Mouse (Mus musculus): ENCODE results near the gene Nbl1. TPM values are rescaled to one million over a fixed set of nuclear protein-coding genes. Genes with fewer than 3 reads are reported as not detected.

Nbl1 gene
- polyA plus RNA-seq, 1 experiment from 2014 or later: 17.2 TPM

- 83% methylated on average over 7 of the region's 7 CpGs for WGBS
- no peak overlapping the region for H3K9ac ChIP-seq (ENCODE audit: low read depth, low read length)
- ATAC-seq (ENCODE audit: low FRiP score): no peak
These were observed 40.0 kb downstream of the Nbl1 start for GRCm38 (mm10) chr4:139052796-139053195.

GRCm38 (mm10) chr4:139048518-139048917 is 44.3 kb downstream of the Nbl1 start:
- ATAC-seq (ENCODE audit: low FRiP score): no peak
- WGBS: 77% methylated on average over 6 of the region's 6 CpGs
- no peak overlapping the region for H3K4me2 ChIP-seq (replicated peaks; ENCODE audit: low read depth, low read length)
- H3K4me1 ChIP-seq (replicated peaks; ENCODE audit: control insufficient read depth, insufficient read depth, low read length): no peaks in the 10 kb centered on the region
- H3K27me3 ChIP-seq (ENCODE audit: control insufficient read depth, insufficient read depth, low read length): no peaks in the 10 kb centered on the region
- H3K27ac ChIP-seq (ENCODE audit: low read depth, low read length): no peak overlapping the region
- no peak overlapping the region for H3K9ac ChIP-seq (ENCODE audit: low read depth, low read length)
- H3K36me3 ChIP-seq (ENCODE audit: control insufficient read depth, insufficient read depth, low read length): no peaks in the 10 kb centered on the region
- no peak for DNase-seq (ENCODE audit: low spot score)
- no peaks in the 10 kb centered on the region for H3K9me3 ChIP-seq (ENCODE audit: control insufficient read depth, low read length)
- no peak overlapping the region for H3K4me3 ChIP-seq (ENCODE audit: low read depth, low read length)

More at GRCm38 (mm10) chr4:139052796-139053195, 40.0 kb downstream of the Nbl1 start:
- no peak for DNase-seq (ENCODE audit: low spot score)
- no peak overlapping the region for H3K27ac ChIP-seq (ENCODE audit: low read depth, low read length)
- H3K4me1 ChIP-seq (replicated peaks; ENCODE audit: control insufficient read depth, insufficient read depth, low read length): no peaks in the 10 kb centered on the region
- H3K4me2 ChIP-seq (replicated peaks; ENCODE audit: low read depth, low read length): no peak overlapping the region
- no peaks in the 10 kb centered on the region for H3K9me3 ChIP-seq (ENCODE audit: control insufficient read depth, low read length)
- H3K4me3 ChIP-seq (ENCODE audit: low read depth, low read length): no peak overlapping the region
- H3K27me3 ChIP-seq (ENCODE audit: control insufficient read depth, insufficient read depth, low read length): no peaks in the 10 kb centered on the region
- no peaks in the 10 kb centered on the region for H3K36me3 ChIP-seq (ENCODE audit: control insufficient read depth, insufficient read depth, low read length)

GRCm38 (mm10) chr4:139046354-139046753 is 46.4 kb downstream of the Nbl1 start:
- Histone ChIP-seq H3K4me3 (ENCODE audit: low read depth, low read length) (no peak overlapping the region), H3K9me3 (ENCODE audit: control insufficient read depth, low read length) (no peaks in the 10 kb centered on the region), H3K27ac (ENCODE audit: low read depth, low read length) (no peak overlapping the region), H3K27me3 (ENCODE audit: control insufficient read depth, insufficient read depth, low read length) (no peaks in the 10 kb centered on the region), H3K4me1 (replicated peaks; ENCODE audit: control insufficient read depth, insufficient read depth, low read length) (no peaks in the 10 kb centered on the region), H3K36me3 (ENCODE audit: control insufficient read depth, insufficient read depth, low read length) (no peaks in the 10 kb centered on the region), H3K4me2 (replicated peaks; ENCODE audit: low read depth, low read length) (no peak overlapping the region), H3K9ac (ENCODE audit: low read depth, low read length) (no peak overlapping the region)
- 80% methylated on average over 5 of the region's 5 CpGs for WGBS
- no peak for DNase-seq (ENCODE audit: low spot score)
- no peak for ATAC-seq (ENCODE audit: low FRiP score)

DNA sequence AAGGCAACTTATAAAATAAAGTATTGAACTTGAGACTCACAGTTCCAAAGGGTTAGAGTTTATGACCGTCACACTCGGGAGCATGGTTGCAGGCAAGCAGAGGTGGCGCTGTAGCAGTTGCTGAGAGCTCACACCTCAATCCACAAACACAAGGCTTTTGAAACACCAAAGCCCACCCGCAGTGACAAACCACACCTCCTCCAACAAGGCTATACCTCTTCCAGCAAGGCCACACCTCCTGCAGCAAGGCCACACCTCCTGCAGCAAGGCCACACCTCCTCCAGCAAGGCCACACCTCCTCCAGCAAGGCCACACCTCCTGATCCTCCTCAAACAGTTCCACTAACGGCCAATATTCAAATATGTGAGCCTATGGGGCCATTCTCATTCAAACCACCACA is 48.2 kb downstream of the Nbl1 start:
- no peaks in the 10 kb centered on the region for H3K27me3 ChIP-seq (ENCODE audit: control insufficient read depth, insufficient read depth, low read length)
- H3K4me2 ChIP-seq (replicated peaks; ENCODE audit: low read depth, low read length): no peak overlapping the region
- no peak overlapping the region for H3K4me3 ChIP-seq (ENCODE audit: low read depth, low read length)
- H3K9ac ChIP-seq (ENCODE audit: low read depth, low read length): no peak overlapping the region
- ATAC-seq (ENCODE audit: low FRiP score) (no peak), DNase-seq (ENCODE audit: low spot score) (no peak)
- H3K27ac ChIP-seq (ENCODE audit: low read depth, low read length): no peak overlapping the region
- no peaks in the 10 kb centered on the region for H3K36me3 ChIP-seq (ENCODE audit: control insufficient read depth, insufficient read depth, low read length)
- 88% methylated on average over 5 of the region's 5 CpGs for WGBS
- no peaks in the 10 kb centered on the region for H3K4me1 ChIP-seq (replicated peaks; ENCODE audit: control insufficient read depth, insufficient read depth, low read length)
- no peaks in the 10 kb centered on the region for H3K9me3 ChIP-seq (ENCODE audit: control insufficient read depth, low read length)

- H3K27me3 ChIP-seq (ENCODE audit: control insufficient read depth, insufficient read depth, low read length): no peaks in the 10 kb centered on the region
- no peak overlapping the region for H3K4me3 ChIP-seq (ENCODE audit: low read depth, low read length)
- H3K27ac ChIP-seq (ENCODE audit: low read depth, low read length): no peak overlapping the region
- no peaks in the 10 kb centered on the region for H3K9me3 ChIP-seq (ENCODE audit: control insufficient read depth, low read length)
- no peaks in the 10 kb centered on the region for H3K4me1 ChIP-seq (replicated peaks; ENCODE audit: control insufficient read depth, insufficient read depth, low read length)
- 95% methylated on average over 2 of the region's 2 CpGs for WGBS
- no peak overlapping the region for H3K4me2 ChIP-seq (replicated peaks; ENCODE audit: low read depth, low read length)
- ATAC-seq (ENCODE audit: low FRiP score) (no peak), DNase-seq (ENCODE audit: low spot score) (no peak)
- no peaks in the 10 kb centered on the region for H3K36me3 ChIP-seq (ENCODE audit: control insufficient read depth, insufficient read depth, low read length)
- no peak overlapping the region for H3K9ac ChIP-seq (ENCODE audit: low read depth, low read length)
These were observed 49.2 kb downstream of the Nbl1 start for GRCm38 (mm10) chr4:139043600-139043999.

DNA sequence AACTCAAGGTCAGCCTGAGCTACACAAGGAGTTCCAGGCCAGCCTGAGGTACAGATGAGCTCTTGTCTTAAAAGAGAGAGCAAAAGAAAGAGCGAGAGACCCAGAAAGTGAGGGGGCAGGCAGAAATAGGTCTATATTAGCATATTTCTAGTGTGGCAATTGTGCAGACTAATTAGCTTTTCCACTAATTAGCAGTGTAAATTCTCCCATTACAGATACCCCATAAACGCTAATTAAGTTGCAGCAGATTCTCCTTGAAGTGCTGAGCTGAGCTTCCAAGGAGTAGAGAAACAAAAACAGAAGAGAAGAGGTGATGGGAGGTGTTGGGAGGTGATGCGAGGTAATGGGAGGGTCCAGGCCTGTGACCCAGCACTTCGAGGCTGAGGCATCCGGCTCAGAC is 50.2 kb downstream of the Nbl1 start:
- Histone ChIP-seq H3K27ac (ENCODE audit: low read depth, low read length) (no peak overlapping the region), H3K4me1 (replicated peaks; ENCODE audit: control insufficient read depth, insufficient read depth, low read length) (no peaks in the 10 kb centered on the region), H3K27me3 (ENCODE audit: control insufficient read depth, insufficient read depth, low read length) (no peaks in the 10 kb centered on the region), H3K4me2 (replicated peaks; ENCODE audit: low read depth, low read length) (no peak overlapping the region), H3K9ac (ENCODE audit: low read depth, low read length) (no peak overlapping the region), H3K36me3 (ENCODE audit: control insufficient read depth, insufficient read depth, low read length) (no peaks in the 10 kb centered on the region), H3K9me3 (ENCODE audit: control insufficient read depth, low read length) (no peaks in the 10 kb centered on the region), H3K4me3 (ENCODE audit: low read depth, low read length) (no peak overlapping the region)
- ATAC-seq (ENCODE audit: low FRiP score): no peak
- no peak for DNase-seq (ENCODE audit: low spot score)
- 83% methylated on average over 5 of the region's 5 CpGs for WGBS

DNA sequence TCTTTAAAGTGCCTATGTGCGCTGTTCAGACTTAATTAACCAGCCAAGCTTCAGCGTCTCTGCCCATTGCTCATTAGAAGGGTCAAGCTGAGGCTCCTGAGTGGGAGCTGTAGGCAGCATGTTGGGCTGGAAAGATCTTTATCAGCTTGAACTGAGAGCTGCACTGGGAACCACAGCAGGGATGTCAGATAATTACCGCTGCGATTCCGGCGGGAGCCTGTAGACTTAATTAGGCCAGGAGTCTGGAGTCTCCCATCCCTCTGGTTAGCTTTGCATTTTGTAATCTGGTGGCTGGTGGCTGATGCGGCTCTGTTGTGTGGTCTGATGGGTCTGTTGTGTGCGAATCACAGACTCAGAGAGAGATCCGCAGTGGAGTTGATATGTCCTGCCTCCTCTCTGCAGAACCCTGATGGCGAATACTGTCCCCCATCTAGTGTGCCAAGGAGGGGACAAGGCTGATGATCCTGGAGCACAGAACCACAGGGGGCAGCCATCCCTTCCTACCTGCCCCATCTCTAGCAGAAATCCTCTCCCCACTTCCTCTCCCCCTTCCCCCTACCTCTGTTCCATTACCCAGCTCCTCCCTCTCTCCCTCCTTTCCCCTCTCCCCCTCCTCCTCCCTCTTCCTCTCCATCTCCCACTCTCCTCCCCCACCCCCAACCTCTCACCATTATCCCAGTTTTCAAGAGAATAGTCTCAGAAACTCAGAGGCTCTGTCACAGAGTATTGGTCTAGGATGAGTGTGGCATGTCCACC is 52.5 kb downstream of the Nbl1 start:
- no peaks in the 10 kb centered on the region for H3K36me3 ChIP-seq (ENCODE audit: control insufficient read depth, insufficient read depth, low read length)
- no peak; the same call in 1 of the 2 replicates for ATAC-seq (ENCODE audit: low FRiP score)
- peak overlapping the region; percentile 21; the same call in 1 of the 2 replicates for H3K27ac ChIP-seq (ENCODE audit: low read depth, low read length)
- no peak overlapping the region for H3K4me3 ChIP-seq (ENCODE audit: low read depth, low read length)
- no peak overlapping the region for H3K9ac ChIP-seq (ENCODE audit: low read depth, low read length)
- H3K27me3 ChIP-seq (ENCODE audit: control insufficient read depth, insufficient read depth, low read length): no peaks in the 10 kb centered on the region
- no peaks in the 10 kb centered on the region for H3K4me1 ChIP-seq (replicated peaks; ENCODE audit: control insufficient read depth, insufficient read depth, low read length)
- no peaks in the 10 kb centered on the region for H3K9me3 ChIP-seq (ENCODE audit: control insufficient read depth, low read length)
- WGBS: 4% methylated on average over 10 of the region's 10 CpGs
- DNase-seq (ENCODE audit: low spot score): peak; percentile 31
- H3K4me2 ChIP-seq (replicated peaks; ENCODE audit: low read depth, low read length): no peak overlapping the region

- no peak overlapping the region for H3K9ac ChIP-seq (ENCODE audit: low read depth, low read length)
- 74% methylated on average over 16 of the region's 17 CpGs for WGBS
- ATAC-seq (ENCODE audit: low FRiP score) (no peak), DNase-seq (ENCODE audit: low spot score) (no peak)
- H3K36me3 ChIP-seq (ENCODE audit: control insufficient read depth, insufficient read depth, low read length): no peaks in the 10 kb centered on the region
- H3K9me3 ChIP-seq (ENCODE audit: control insufficient read depth, low read length): no peaks in the 10 kb centered on the region
- H3K4me2 ChIP-seq (replicated peaks; ENCODE audit: low read depth, low read length): no peak overlapping the region
- H3K27ac ChIP-seq (ENCODE audit: low read depth, low read length): no peak overlapping the region
- H3K4me1 ChIP-seq (replicated peaks; ENCODE audit: control insufficient read depth, insufficient read depth, low read length): no peaks in the 10 kb centered on the region
- H3K4me3 ChIP-seq (ENCODE audit: low read depth, low read length): no peak overlapping the region
- H3K27me3 ChIP-seq (ENCODE audit: control insufficient read depth, insufficient read depth, low read length): no peaks in the 10 kb centered on the region
These were observed 54.8 kb downstream of the Nbl1 start for GRCm38 (mm10) chr4:139037795-139038607.
